Mouse (Mus musculus): ENCODE results near the gene Ankrd33.
A peak's percentile ranks its signal among the peaks of the same experiment; 100 is the strongest.

Gene Ankrd33

DNA sequence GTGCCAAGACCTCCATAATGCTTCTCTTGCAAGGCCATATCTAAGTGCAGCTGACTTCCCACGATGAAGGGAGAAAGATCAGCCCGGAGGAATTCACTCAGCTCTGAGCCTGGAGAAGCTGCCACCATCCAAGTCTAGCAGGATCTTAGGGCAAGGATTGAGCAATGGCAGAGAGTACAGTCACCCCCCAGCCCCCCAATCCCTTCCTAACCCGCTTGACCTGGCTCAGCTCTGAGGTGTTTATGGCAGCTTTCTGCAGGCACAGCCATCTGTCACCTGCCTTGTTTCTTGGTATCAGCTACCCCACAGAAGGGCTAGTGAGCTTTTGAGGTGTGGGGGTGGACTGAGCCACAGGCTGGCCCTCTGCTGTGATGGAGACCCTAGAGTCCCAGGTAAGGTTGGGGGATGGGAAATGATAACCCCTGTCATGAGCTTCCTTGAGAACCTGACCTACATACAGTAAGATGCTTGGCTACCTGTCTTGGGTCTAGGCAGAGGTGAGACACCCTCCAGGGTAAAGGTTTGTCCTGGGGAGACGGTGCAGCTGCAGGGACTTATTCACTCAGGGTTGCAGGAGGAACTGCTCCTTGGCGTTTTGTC is at the start of gene Ankrd33:
Gene Ankrd33, plus strand, starts transcription at position 245 of the 600 bp plus-strand sequence.
- DNase-seq (ENCODE audit: low spot score in 2 of 2) = no peak

DNA sequence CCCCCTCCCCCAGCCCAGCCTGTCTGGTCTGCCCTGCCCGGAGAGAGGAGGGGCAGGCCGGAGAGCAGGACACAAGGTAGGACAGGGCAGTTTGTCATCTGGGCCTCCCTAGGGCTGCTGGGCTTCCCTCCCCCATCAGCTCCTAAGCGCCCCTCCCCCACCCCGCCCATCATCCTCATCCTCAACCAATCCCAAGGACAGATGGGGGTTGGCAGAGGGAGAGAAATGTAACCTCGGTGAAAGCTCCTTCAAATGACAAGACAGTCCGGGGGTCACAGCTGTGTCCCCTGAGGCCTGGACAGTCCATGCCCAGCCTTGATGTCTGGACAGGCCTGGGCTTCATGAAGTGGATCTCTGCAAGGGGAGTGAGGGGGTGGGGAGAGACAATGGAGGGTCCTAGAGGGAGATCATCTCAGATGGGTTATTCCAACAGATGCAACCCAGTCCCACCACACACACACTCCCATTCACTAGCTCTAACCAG is 49.1 kb upstream of the Ankrd33 start:
- DNase-seq (ENCODE audit: low spot score in 2 of 2) = no peak

DNA sequence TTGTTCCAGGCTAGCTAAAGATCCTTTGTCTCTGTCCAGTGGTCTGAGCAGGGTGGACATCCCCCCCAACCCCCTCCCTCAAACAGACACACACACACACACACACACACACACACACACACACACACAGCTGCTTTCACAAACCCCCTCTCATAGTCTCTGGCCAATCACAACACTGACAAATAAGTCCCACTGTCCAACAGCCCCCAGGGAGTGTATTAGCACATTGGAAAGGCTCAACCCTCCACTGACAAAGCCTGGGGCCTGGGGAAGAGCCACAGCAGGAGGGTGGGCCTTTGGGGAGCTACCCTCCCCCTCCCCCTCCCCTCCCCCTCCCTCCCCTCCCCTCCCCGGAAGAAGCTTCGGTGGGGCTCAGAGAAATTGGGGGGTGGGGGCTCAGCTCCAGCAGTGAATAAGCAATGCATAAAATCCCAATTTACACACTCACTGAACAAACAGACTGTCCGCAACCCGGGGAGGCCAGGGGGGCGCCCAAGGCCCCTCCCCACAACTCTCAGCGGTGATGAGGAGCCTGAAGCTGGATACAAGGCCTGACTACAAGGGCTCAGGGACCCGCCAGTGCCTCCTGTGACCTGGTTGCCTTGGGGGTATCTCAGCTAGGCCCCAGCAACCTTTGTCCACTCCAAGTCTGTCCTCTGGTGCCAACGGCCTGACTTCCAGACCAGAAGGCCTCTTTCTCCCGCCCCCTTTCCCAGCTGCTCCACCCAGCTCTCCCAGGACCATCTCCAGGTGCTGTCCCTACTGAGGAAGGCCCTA is 48.4 kb upstream of the Ankrd33 start:
- no peak for DNase-seq (ENCODE audit: low spot score in 2 of 2)

DNA sequence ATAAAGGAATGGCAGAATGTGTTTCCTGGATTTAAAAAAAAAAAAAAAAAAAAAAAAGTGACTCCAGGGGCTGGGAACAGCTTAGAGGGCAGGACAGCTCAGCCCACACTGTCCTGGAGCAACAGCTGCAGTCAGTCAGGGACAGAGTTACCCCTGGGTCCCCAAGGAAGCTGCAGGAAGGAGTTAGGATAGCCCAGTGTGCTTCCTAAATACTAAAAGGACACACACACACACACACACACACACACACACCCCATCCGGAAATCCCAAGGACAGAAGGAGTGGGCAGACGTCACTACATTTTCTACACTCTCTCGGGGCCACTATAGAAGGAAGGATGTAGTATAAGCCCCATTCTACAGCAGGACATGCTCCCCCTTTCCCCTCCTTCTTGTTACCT is 47.5 kb upstream of the Ankrd33 start:
- DNase-seq (ENCODE audit: low spot score in 2 of 2) = no peak

DNA sequence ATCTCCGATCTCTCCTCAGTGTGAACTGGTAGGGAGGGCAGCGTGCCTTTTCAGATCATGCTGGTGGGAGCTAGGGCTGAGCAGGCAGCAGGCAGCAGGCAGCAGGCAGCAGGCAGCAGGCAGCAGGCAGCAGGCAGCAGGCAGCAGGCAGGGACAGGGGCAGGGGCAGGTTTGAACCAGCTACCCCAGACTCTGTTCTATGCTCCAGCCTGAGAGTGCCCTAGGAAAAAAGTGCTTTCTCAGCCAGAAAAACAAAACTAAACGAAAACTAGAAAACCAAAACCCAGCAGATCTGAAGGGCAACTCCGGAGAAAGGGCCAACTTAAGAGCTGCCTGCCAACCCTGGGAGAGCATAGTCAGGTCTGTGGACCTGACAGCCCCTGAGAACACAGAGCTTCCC is 46.9 kb upstream of the Ankrd33 start:
- DNase-seq (ENCODE audit: low spot score in 2 of 2) = no peak

DNA sequence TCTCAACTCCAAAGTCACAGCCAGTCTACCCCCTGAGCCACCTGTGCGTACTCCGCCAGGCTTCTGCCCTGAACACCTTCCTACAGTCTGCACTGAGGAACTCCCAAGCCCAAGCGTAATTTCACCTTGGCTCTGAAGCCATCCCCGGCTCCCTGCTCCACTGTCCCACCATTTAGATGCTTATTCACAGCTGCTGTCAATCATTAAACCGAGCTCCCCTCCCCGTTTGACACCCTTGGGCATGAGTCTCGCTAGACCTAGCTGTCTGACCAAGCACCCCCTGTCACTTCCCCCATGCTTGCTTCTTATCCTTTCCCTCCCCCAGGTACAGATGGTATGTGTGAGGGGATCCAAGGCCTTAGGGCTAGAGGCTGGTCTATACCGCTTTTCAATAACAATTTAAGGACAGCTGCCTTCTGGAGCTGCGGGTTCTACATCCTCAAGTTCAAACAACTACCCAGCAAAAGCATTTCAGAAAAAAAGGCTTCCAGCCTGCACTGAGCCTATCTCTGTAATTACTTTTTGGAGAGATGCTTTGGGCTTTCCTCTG is 45.8 kb upstream of the Ankrd33 start:
- no peak for DNase-seq (ENCODE audit: low spot score in 2 of 2)

DNA sequence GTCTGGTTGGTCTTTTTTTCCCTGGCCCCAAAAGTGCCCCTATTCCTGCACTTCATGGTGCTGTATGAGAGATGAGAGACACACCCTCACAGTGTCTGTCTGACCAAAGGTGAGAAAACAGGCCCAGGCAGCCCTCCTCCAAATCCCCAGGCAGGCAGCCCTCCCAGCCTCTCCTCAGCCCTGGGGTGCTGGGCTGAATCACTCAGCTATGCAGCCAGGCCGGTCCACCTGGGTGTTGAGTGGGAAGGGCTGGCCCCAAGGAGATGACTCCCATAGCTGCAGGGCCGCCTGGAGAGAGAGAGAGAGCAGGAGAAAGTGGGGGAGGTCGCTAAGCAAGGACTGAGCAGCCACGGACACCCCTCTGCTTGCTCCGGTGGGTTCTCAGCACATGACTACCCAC is 44.8 kb upstream of the Ankrd33 start:
- no peak for DNase-seq (ENCODE audit: low spot score in 2 of 2)

DNA sequence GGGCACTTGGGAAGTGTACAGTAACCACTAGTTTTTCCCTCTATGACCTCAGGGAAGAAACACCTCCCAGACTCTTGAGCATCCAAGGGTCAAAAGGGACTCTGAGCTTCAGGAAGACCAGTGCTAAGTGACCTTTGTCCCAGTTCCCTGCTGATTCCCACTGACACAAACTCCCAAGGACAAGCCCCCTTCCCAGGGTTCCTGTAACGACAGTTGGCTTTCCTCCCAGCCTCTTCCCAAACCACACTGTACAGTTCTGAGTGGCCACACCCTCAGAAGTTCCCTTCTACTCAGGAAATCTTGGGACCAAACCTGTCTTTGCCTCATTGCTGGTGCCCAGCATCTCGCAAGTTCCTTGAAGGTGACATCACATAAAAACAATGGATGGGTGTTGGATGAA is 42.8 kb upstream of the Ankrd33 start:
- no peak for DNase-seq (ENCODE audit: low spot score in 2 of 2)

DNA sequence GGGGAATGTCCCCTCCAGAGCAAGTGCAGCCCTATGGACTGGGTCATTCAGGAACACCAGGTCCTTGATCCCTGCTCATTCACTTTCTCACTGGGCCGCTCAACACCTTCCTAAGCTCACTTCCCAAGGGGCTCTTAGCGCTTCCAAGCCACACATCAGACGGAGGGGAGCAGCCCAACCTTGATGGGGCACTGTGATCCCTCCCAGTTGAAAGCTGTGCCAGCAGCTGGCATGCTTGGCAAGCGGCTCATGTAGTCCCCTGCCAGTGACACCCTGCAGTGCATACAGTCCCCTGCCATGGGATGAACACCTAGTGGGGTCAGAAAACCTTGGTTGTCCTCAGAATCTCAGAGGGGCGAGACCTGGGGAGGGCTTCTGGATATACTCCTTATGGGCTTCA is 41.5 kb upstream of the Ankrd33 start:
- DNase-seq (ENCODE audit: low spot score in 2 of 2) = no peak

DNA sequence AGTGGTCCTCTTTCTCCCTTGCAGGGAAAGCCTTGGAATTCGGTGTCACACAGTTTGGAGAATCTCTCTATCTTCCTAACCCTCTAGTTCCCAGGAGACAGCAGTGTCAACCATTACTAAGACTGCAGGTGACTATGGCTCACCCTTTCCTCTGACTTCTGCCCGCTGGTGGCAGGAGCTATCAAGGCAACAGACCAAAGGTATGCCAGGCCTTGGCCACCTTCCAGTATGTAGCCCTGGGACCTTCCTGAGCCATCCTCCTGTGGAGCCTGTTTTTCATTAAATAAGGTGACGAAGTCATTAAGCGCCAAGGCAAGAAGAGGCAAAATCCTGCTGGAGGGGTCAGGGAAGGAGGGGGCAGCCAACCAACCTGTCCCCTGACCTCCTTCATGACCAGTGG is 40.4 kb upstream of the Ankrd33 start:
- DNase-seq (ENCODE audit: low spot score in 2 of 2) = no peak

DNA sequence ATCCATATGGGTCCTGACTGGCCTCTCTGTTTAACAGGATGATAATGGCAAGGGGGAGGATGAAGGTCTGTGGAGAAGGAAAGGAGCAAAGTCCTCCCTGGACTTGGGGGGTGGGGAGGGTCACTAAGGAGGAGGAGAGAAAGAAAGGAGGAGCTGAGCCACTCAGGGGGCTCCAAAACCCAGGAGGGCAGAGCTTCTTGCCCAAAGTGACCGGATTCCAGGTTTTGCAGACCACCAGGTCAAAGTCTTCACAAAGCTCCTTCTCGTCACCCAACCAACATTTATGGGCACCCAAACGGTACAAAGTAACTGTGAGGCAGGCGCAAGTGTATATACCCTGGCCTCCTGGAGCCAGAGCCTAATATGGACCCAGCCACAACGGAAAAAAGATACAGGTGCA is 39.9 kb upstream of the Ankrd33 start:
- DNase-seq (ENCODE audit: low spot score in 2 of 2) = no peak

DNA sequence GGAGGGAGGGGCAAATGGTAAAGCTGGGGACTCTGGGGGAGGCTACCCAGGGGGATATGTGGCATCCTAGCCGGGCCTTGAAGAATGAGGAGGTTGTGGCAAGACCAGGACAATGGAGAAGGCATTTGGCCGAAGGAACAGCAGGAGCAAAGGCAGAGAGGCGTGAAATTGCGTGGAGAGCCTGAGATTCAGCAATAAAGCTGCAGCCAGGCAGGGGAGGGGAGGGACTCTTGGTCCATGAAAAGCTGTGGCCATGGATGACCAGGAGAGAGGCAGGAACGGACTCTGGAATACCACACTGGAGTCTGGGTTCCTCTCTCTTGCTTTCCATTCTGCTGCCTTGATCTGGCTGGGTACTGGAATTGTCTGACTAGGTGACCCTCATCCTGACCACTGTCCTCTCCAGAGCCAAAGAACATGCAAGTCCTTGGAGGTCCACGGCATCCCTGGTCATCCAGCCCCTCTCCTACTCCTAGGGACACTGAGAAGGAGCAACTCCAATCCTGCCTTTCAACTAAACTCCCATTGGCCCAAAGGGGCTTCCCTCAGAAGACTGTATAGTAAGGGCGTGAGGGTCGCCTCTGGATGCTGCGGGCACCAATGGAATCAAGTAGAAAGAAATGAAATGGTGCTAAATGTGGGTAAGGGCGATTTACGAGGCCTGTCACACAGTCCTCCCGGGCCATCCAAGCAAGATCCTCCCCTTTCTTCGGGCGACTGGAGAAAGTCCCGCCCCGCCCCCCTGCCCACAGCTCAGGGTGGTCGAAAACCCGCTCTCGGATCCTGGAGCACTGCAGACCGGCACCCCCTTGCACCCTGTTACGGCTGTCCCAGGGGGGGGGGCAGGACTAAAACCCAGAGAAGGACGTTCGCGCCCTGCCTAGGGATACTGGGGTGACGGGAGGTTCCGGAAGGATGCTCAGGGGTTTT is 39.2 kb upstream of the Ankrd33 start:
- no peak for DNase-seq (ENCODE audit: low spot score in 2 of 2)

DNA sequence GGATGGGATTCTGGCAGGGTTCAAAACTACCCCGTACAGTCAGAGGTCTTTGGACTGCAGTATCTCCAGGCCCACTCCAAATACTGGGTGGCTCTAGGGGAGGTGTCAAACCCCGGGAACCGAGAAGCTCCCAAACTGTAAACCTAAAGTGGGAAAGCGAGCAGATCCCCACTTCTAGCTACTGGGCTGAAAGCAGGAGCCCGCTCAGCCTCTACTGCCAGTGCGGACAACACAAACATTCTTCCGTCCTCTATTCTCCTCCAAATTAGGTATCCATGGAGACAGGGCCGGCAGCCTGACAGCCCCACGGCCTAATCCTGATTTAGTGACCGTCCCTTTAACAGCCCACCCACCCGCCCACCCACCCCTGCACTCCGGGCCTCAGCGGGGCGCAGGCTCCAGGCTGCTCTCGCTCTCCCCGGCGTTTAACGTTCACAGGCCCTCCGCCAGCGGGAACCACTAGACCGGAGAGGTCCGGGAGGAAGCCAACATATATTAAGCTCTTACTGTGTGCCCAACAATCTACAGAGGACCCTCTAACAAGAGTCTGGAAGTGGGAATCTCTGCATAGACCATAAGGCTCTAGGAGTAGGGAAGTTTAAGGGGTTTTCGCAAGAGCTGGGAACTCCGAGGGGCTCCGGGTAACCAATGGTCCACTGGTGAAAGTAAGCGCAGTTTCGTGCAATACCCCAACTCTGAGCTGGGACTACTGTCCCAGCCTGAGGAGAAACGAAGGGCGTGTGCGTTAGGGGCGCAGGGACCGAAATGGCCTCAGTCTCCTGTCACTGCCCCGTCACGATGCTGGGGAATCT is 38.3 kb upstream of the Ankrd33 start:
- DNase-seq (ENCODE audit: low spot score in 2 of 2) = peak in 1 of 2 experiments; percentile 46

DNA sequence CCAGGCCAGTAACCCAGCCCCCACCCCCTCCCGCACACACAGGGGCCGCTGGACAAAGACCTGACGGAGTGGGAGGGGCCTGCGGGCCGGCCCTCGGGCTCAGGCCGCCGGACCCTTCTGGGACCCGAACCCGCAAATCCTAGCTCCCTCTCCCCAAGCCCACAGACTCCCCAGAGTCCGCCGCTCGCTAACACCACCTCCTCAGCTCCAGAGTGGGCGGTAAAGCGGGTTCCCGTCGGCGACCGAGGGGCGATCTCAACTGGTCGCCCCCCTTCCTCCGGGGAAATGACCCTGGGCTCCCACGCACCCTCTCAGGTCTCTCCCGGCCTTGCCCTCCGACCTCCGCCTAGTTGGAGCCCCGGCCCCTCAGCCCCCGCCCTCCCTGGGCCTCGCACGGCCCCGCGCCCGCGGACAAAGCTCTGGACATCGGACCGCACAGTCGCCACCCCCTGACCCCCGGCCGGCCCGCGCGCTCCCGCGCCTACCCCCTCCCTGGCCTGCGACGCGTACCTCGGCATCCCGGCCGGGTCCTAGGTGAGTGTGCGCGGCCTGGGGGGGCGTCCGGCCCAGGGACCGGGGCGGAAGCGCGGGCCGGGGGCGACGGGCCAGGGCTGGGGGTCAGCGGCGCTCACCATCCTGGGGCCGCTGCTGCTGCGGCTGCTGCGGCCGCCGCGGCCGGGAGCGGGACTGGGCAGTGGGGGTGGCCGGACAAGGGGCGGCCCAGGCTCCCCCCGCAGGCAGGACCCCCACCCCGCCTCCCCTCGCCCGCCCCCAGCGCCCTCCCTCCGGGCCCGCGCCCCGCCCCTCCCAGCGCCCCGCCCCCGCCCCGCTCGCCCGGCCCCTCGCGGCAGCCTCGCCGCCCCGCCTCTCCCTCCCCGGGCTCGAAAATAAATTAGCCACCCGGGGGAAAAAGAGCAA is 37.5 kb upstream of the Ankrd33 start, which contains the start of gene Fignl2:
Gene Fignl2, minus strand, starts transcription at position 755 of the 918 bp plus-strand sequence.
- DNase-seq (ENCODE audit: low spot score in 2 of 2) = no peak

DNA sequence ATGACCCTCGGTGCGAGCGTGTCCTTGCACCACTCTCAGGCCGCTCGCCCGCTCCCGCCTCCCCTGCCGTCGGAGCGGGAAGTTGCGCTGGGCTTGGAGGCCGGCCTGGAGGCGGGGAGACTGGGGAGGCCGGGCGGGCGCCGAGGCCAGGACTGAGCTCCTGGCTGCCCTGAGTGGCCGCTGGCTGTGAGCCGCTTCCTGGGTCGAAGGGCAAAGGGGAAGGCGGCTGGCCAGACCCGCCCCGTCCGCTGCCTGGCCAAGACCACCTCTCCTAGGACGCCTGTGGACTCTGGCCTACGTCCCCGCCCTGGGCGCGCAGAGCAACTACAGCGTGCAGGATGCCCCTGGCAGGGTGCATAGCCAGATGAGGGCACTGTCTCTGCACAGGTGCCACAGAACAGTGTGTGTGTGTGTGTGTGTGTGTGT is 36.8 kb upstream of the Ankrd33 start:
- DNase-seq (ENCODE audit: low spot score in 2 of 2) = peak; percentile 75 to 76

DNA sequence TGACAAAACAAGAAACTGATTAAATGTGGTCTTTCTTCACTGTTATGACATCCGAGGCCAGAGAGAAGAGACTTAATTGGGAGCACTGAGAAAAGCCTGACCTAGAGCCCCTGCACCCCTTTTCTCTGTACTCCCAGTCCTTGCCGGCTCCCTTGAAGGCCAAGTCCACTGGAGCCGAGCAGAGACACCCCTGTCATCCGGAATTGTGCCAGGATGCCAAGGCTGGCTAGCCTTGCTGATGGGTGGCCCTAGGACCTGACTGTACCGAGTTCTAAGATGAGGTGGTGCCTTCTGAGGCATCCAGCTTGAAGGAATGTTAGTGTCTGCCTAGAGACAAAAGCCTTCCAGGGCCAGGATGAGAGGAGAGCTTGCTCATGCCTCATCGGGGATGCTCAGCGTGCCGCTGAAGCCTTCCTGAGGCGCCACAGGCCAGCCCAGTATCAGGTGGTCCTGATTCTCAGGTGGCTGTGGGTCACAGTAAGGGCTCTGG is 35.5 kb upstream of the Ankrd33 start:
- DNase-seq (ENCODE audit: low spot score in 2 of 2) = no peak

DNA sequence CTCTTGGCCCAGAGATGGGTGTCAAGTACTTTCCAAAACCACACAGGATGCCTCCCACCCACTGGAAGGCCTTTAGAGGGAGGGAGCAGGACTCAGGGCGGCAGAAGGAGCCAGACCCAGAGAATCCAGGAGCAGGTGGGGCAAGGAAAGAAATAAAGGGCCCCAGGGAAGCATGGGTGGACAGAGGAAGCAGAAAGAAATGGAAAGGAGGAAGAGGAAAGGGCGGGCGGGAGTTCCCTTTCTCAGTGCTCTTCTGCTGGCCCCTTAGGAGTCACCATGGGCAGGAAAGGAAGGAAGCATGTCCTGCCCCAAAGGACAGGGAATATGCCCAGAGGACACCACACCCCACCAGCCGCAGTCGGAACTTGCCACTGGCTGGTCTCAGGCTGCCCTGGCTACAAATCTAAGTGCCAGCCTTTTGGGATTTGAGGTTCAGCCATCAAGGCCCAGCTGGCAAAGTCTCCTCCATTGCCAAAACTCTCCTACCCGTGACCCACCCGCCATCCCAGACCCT is 34.5 kb upstream of the Ankrd33 start:
- DNase-seq (ENCODE audit: low spot score in 2 of 2) = no peak

DNA sequence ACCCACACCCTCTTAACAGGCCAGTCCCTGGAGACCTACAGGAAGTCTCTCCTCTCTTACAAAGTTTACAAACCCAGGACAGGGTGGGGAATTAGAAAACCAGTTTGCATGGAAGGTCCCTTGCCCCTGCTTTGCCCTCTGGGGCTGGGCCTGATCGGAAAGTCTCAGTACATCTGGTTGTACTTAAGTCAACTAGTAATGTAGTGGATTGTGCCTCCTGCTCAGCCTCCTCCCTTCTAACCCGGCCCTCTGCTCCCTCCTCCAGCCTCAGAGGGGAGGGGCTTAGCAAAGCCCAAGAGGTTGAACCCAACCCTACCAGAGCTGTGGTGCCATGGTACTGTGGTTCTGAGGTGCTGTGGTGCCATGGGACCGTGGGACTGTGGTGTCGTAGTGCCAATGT is 33.3 kb upstream of the Ankrd33 start:
- DNase-seq (ENCODE audit: low spot score in 2 of 2) = no peak

DNA sequence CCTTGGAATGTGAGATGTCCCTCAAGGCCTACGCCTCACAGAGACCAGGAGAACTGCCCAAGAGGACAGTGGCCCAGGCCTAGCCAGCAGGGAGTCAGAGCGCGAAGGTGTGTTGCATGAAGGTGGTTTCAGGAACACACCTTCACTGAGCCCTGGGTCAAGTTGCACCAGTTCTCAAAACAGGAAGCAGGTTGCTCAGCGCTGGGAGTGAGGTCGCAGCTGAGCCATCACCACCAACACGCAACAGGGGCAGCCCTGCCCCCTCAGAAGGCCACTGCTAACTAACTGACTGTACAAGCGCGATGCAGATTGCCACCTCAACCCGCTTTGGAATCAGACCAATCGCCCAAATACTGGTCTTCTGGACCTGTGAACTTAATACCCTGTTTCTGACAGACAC is 31.1 kb upstream of the Ankrd33 start:
- no peak for DNase-seq (ENCODE audit: low spot score in 2 of 2)

DNA sequence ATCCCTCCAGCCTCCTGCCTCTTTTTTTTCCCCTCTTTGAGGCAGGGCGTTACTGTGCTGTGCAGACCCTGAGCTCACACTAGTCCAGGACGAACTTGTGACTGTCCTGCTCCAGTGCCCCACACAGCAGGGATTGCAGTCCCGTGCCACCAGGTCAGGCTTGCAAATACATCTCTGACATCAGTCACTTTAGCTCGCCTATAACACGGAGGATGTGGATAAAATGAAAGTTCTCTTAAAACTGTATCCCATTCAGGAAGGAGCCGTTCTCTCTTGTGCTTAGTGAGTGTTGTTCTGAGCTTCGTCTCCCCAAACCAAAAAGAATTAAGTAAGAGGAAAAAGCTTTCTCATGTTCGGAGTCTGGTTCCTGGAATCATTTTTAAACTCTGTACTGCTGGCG is 29.1 kb upstream of the Ankrd33 start:
- DNase-seq (ENCODE audit: low spot score in 2 of 2) = no peak
